Mouse (Mus musculus) urinary bladder, postnatal 25 days (tissue): ENCODE measurements around the gene Smurf1.

Source experiments
- DNase-seq: peaks from one replicate; pipeline ENCODE4 v3.0.0; 2022; ENCODE audit warnings: low spot score

The Smurf1 gene

GRCm38 (mm10) chr5:144913923-144914322 lies 51.7 kb downstream of the Smurf1 start:
- no peak for DNase-seq

GRCm38 (mm10) chr5:144913361-144913760 lies 52.3 kb downstream of the Smurf1 start:
- no peak for DNase-seq

GRCm38 (mm10) chr5:144912519-144913310 lies 52.9 kb downstream of the Smurf1 start:
- DNase-seq, result no peak

- no peak for DNase-seq
These were observed 56.1 kb downstream of the Smurf1 start for GRCm38 (mm10) chr5:144909521-144909920.

- no peak for DNase-seq
These were observed 58.1 kb downstream of the Smurf1 start for GRCm38 (mm10) chr5:144907591-144907990.

GRCm38 (mm10) chr5:144904356-144905134 lies 61.1 kb downstream of the Smurf1 start:
- DNase-seq, result no peak

GRCm38 (mm10) chr5:144901791-144902190 lies 63.9 kb downstream of the Smurf1 start:
- DNase-seq, result no peak

- DNase-seq, result no peak
These were observed 64.6 kb downstream of the Smurf1 start for GRCm38 (mm10) chr5:144901035-144901434.

GRCm38 (mm10) chr5:144898448-144899052 lies 67.1 kb downstream of the Smurf1 start:
- peak; percentile 26 for DNase-seq

- no peak for DNase-seq
These were observed 67.8 kb downstream of the Smurf1 start for GRCm38 (mm10) chr5:144897881-144898280.

- no peak for DNase-seq
These were observed 74.4 kb downstream of the Smurf1 start for GRCm38 (mm10) chr5:144891276-144891675.

- DNase-seq, result no peak
These were observed 79.5 kb downstream of the Smurf1 start for GRCm38 (mm10) chr5:144885968-144886650.

- no peak for DNase-seq
These were observed 80.9 kb downstream of the Smurf1 start for GRCm38 (mm10) chr5:144884629-144885217.

- no peak for DNase-seq
These were observed 83.8 kb downstream of the Smurf1 start for GRCm38 (mm10) chr5:144881670-144882399.

GRCm38 (mm10) chr5:144877021-144877420 lies 88.6 kb downstream of the Smurf1 start:
- DNase-seq, result no peak

- peak; percentile 71 for DNase-seq
These were observed 89.8 kb downstream of the Smurf1 start for GRCm38 (mm10) chr5:144875892-144876291.

- no peak for DNase-seq
These were observed 90.4 kb downstream of the Smurf1 start for GRCm38 (mm10) chr5:144875227-144875626.

- no peak for DNase-seq
These were observed 92.8 kb downstream of the Smurf1 start for GRCm38 (mm10) chr5:144872867-144873266.

GRCm38 (mm10) chr5:144872326-144872725 lies 93.3 kb downstream of the Smurf1 start:
- DNase-seq, result no peak

- no peak for DNase-seq
These were observed 93.9 kb downstream of the Smurf1 start for GRCm38 (mm10) chr5:144871775-144872174.

GRCm38 (mm10) chr5:144870782-144871181 lies 94.9 kb downstream of the Smurf1 start:
- DNase-seq, result no peak
